Mouse (Mus musculus) liver, embryonic 14.5 days (tissue): Measurements from ENCODE around the gene Rnf19b.

Experiments used
- CTCF ChIP-seq: IDR thresholded peaks from 2 replicates; pipeline ENCODE4 v1.5.1; 2016; ENCODE audit warnings: antibody characterized with exemption, low read depth, control low read depth
- EP300 ChIP-seq: IDR thresholded peaks from 2 replicates; pipeline ENCODE4 v1.6.1; 2016; ENCODE audit warnings: antibody characterized with exemption, low read depth

- no peak for TF ChIP-seq CTCF
- no peak for TF ChIP-seq EP300
Measured at GRCm38 (mm10) chr4:129051461-129052183, 6.4 kb upstream of the Rnf19b start.
